Mouse (Mus musculus) layer of hippocampus, postnatal 25 days (tissue): ENCODE measurements around the gene Ldb3. TPM values are rescaled to one million over a fixed set of nuclear protein-coding genes. Genes with fewer than 3 reads are reported as not detected.

Experiments used
- DNase-seq, 2 experiments: peaks; one replicate each; pipeline ENCODE4 v3.0.0; 2022; ENCODE audit warnings: mixed read lengths in 2 of 2, low spot score in 1 of 2; ENCODE audit errors: extremely low spot score in 1 of 2
- total RNA-seq, 2 experiments: library from RNA; stranded (reverse); gene quantifications; 2 replicates each; pipeline ENCODE4 v1.2.3; 2021

The Ldb3 gene
- total RNA-seq, 2 experiments from 2014 or later: 3.8 to 4.5 TPM

GRCm38 (mm10) chr14:34562393-34562792 lies 26.1 kb downstream of the Ldb3 start:
- no peak for DNase-seq

DNA sequence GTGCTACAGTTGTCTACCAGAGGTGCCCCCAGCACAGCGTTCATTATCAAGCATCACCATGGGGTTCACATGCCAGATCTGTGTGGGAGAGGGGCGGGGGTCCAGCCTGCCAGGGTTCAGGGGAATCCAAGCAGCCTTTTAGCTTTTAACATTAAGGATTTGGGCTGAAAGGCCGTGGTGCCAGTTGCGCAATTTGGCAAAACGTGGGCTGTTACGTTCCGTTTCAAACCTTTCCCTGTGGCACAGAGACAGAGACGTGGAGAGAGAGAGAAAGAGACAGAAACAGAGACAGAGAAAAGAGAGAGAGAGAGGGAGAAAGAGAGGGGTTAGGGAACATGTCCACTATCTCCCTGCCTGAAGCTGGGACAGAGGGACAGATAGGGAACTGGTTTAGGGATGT lies 26.8 kb downstream of the Ldb3 start:
- no peak for DNase-seq

DNA sequence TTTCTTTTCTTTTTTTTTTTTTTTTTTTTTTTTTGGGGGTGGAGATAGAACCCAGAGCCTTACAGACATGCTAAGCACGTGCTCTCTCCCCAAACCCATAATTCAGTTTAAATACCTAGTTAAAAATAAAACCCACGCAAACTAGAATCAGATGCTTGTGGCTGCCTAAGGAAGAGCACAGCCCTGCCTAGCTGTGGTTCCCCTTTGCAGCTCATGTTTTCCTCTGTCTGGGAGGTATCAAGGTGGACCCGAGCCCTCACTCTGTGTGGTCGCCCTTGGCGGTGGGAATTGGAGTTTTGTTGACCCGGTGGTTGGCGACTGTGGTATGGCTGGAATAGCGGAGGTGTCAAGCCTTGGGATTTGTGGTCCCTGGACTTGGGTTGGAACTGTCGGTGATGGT lies 29.5 kb downstream of the Ldb3 start:
- DNase-seq: no peak

- no peak for DNase-seq
Observed at GRCm38 (mm10) chr14:34555211-34555610, 33.3 kb downstream of the Ldb3 start.

- no peak for DNase-seq
Observed at GRCm38 (mm10) chr14:34554047-34554446, 34.4 kb downstream of the Ldb3 start.

DNA sequence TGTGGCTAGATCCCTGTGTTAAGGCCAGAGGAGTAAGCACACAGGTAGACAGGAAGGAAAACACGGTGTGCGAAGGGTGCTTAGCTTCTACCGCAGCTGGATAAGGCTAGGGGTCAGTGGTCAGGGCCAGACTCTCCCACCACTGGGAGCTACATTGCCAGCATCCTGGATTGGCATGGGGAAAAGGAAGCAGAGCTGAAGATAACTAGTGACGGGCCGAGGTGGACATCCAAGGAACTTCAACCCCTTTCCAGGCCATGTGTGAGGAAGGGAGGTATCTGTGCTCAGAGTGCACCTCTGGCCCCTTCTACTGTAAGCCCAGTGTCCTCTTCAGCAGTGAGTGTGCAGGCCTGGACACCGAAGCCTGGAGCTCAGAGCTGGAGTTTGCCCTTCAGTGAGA lies 35.0 kb downstream of the Ldb3 start:
- no peak for DNase-seq

GRCm38 (mm10) chr14:34552226-34552625 lies 36.3 kb downstream of the Ldb3 start:
- no peak for DNase-seq

DNA sequence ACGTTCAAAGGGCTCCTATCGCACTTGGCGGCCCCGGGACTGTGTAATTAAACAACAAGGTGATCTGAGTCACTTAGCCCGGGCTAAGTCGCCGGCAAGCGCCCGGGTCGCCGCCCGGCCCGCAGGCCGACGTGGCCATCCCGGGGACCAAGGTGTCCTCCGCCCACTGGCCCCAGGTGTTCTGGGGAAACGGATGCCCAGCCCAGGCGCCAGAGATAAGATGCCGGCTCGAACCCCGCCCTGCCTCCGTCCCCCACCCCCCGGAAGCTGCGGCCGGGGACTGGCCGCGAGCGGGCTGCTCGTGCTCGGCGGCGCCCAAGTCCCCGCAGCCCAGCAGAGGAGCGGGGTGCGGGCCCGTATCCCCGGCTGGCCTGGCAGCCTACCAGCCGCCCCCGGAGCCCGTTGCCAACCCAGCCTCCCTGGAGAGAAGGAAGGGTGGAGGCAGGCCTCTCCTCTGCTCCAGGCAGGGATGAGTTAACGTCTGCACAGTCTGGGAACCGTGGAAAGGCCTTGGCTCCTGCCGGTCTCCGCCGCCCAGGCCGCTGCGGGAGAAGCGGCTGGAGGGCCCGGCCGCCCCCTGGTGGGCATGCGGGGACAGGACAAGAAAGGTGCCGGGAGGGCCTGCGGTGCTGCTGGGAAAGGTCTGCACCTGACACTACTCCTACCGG lies 39.3 kb downstream of the Ldb3 start:
- peak; percentile 80 to 82 for DNase-seq

GRCm38 (mm10) chr14:34548391-34549001 lies 40.0 kb downstream of the Ldb3 start:
- DNase-seq: peak in 1 of 2 experiments; percentile 44

DNA sequence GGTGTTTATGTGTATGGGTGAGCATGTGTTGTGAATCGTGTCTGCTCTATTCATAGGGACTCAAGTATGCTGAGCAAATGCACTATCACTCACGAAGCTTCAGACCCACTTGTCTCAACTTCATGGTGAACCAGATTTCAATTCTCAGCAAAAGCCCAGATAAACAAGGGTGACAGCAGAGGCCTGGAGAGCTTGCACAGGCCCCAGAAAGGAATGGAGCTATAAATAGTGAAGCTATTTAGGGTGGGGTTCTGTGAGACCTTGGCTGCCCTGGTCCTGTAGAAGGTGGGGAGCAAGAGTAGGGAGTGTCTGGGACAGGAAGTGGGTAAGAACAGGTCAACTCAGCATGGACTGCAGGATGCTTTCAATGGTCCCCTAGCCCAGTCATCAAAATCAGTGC lies 43.9 kb downstream of the Ldb3 start:
- no peak for DNase-seq

DNA sequence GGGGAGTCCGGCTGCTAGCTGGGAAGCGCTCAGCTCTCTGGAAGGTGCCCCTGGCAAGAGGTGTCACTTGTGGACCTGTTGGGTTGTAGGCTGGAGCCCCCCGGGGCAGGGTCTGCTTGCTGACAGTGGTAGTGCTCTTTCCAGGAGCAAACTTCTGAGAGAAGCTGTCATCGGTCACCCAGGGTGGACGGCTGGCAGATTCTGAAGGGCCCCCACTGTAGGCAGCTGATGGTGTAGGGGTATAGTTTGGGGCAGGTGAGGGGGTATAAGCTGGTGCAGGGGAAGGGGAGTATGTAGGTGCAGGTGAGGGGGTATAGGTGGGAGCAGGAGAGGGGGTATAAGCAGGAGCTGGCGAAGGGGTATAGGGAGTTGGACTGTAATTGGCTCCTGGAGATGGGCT lies 44.5 kb downstream of the Ldb3 start:
- DNase-seq: no peak

DNA sequence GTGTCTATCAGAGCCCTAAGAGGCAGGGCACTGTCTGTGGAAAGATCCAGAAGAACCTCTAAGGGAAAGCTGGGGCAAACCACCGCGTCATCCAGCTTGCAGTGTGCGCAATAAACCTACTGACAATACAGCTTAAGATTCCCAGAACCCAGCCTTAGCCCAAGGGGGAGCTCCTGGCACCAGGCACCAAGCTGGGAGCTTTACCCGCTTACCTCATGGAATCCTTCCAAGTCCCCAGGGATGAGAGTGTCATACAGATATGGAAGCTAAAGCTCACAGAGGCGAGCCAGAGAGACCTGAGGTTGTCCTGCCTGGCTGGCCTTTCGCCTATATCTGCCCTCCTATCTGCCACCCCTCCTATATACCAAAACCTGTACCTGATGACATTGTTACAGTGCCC lies 44.9 kb downstream of the Ldb3 start:
- no peak for DNase-seq

DNA sequence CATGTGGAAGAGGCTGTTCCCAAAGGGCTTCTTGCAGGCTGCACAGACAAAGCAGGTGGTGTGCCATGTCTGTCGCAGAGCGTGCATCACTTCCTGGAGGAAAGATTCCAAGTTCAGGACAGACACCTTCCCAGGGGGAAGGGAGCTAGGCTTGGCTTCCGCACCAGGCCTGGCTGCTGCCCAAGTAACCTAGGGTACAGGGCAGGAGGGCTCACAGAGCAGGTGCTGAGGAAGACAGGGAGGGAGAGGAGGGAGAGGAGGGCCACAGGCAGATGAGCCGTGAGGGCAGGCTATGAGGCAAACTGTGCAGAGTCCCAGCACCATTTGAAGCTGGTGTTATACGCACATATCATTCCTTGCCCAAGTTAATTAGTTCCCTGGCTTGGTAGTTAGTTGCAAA lies 46.6 kb downstream of the Ldb3 start:
- no peak for DNase-seq

DNA sequence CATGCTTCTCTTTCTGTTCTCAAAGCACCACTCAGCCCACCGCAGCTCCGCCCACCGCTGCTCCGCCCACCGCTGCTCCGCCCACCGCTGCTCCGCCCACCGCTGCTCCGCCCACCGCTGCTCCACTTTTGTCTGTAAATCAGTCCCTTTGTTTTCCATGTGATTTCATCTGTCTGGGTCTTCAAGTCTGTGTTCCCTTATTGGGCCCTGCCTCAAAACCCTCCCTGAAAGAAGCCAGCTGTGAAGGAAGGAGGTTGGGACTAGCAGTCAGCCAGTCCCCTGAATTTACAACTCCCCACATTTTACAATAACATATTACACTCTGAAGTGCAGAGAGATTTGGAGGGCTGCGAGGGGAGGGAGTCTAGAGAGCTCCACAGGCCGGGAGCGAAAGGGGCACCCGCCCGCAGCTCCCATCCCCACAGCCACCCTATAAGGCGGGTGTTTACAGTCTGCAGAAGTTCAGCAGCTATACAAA lies 47.8 kb downstream of the Ldb3 start:
- DNase-seq: no peak

- no peak for DNase-seq
Observed at GRCm38 (mm10) chr14:34535883-34536282, 52.6 kb downstream of the Ldb3 start.

DNA sequence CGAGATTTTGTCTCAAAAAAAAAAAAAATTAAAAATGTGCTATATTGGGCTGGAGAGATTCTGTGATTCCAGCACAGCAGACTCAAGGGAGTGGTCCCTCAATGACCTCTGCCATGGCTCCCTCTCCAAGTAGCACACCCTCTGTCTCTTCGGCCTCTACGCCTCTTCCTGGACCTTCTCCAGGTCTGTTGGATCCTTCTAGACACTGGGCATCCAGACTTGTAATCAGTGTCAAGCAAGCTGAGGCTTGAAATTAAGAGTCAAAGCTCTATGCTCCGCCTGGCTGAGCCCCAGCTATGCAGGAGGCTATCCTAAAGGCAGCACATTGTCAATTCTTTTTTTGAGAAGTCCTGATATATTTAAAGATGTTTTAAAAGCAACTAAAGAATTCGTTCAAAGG lies 54.9 kb downstream of the Ldb3 start:
- no peak for DNase-seq

DNA sequence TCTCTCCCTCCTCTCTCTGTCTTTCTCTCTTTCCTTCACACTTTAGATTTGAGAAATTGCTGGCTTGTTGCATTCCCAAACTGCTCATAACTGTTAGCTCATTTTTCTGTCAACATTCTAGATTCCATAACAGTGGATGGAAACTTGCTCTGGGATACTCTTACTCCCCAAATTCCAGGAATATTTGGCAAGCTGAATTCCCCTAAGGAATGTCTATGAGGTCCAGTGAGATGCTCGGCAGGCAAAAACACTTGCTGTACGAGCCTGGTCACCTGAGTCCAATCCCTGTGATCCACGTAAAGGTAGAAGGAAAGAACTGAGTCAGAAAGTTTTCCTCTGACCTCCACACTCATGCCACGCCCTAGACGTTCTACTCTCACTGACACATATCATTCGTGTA lies 55.9 kb downstream of the Ldb3 start:
- DNase-seq: no peak

DNA sequence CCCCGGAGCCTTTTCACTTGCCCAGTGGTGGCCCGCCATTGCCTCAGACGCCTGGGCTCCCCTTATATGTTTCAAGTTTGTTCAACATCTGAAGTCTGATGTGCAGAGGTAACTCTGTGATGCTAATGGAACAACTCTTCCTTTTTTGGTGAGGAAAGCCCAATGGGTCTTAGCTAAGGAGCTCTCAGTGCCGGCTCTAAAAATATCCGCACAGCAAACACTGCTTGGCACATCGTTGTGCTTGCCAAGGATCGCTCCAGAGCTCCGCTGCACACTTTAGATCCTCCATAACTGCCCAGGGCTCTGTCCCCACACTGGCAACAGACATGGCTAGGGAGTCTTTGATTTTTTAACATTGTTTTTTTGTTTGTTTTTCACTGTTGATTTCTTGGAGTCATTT lies 59.7 kb downstream of the Ldb3 start:
- DNase-seq: no peak

DNA sequence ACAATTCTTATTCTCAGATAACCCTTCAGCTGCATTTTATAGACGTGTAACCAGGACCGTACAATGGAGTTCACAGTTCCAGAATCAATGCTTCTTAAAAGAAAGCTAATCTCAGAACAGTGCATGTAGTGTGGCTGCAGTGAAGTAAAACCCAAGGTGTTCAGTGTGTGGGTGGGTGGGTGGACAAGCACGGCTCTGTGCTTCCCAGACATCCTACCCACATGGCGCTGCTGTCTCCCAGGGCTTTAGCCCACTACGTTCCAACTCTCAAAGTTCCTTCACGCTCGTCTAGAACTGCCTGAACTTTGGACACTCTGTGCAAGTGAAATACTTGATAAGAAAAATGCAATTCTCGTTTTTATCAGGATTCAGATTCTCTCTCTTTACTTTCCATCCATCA lies 65.8 kb downstream of the Ldb3 start, which contains the start of gene 9230112D13Rik:
TSS of gene 9230112D13Rik (minus strand) at position 101 of the 400 bp plus-strand sequence.
- no peak for DNase-seq

- DNase-seq: no peak
Observed at GRCm38 (mm10) chr14:34517959-34518544, 70.4 kb downstream of the Ldb3 start.

DNA sequence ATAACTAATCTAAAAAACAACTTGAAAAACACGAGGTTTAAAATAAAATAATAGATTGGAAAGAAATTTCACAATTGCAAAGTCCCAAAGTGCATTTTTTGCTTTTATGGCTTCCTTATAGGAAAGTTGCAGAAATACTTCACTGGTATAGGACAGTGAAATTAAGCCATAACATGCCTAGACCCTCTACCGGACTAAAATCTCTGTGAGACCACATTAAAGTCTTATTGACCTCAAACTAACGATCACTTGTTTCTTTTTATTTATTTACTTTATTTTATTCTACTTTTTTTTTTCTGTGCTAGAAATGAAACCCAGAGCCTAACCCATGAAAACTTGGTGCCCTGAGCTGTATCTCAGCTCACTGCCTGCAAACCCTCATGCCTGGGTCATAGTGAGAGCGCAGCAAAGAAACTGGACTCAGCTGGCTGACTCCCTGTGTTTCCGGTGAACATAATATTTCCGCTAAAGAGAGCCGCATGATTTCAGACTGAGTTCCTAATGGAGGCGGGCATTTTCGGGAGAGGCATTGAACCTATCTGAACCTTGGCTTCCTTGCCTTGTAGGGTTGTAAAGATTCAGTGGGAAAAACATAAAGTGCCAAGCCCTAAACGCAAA lies 71.4 kb downstream of the Ldb3 start:
- no peak for DNase-seq
